ENCODE assay signal across 19 mouse cellular contexts in genomic region chr8:8867924-8868323, GRCm38 (mm10).
DNase-seq lines count a peak whose midpoint lies in the region; ATAC-seq and TF ChIP-seq lines count a peak whose summit lies in the region.
"Had no signal": no experiment of that assay in that cellular context is flagged by ENCODE, and none has a peak within 500 bp of the region (broad histone marks: within the 10 kb centered on the region; RNA-seq: fewer than 3 reads in every experiment).

No protein-coding gene starts in this region.

- 41% methylated on average over 8 of the region's 8 CpGs for WGBS in intestine, postnatal 0 days
- 48% methylated on average over 8 of the region's 8 CpGs for WGBS in intestine, embryonic 16.5 days
- WGBS in liver, adult 2 months = 66% methylated on average over 8 of the region's 8 CpGs
- WGBS in liver, embryonic 11.5 days = 58% methylated on average over 8 of the region's 8 CpGs

- no peaks in the 10 kb centered on the region for H3K9me3 ChIP-seq in intestine, postnatal 0 days (ENCODE audit: control insufficient read depth)
- no peaks in the 10 kb centered on the region for H3K9me3 ChIP-seq in intestine, embryonic 16.5 days (ENCODE audit: control insufficient read depth, low read length)
- no peaks in the 10 kb centered on the region for H3K9me3 ChIP-seq in liver, embryonic 11.5 days (ENCODE audit: control insufficient read depth, low read length)
- H3K9me3 ChIP-seq: embryonic facial prominence, embryonic 12.5 days; forebrain, embryonic 15.5 days; heart, embryonic 10.5 days; liver, embryonic 13.5 days; midbrain, embryonic 15.5 days had no signal

- peak; percentile 6; the same call in 1 of the 2 replicates for TF ChIP-seq CTCF in intestine, postnatal 0 days (IDR thresholded peaks at IDR 0.05; ENCODE audit: low read depth)
- TF ChIP-seq CTCF in liver, adult 2 months (IDR thresholded peaks at IDR 0.05; ENCODE audit: low read depth, low read length) = no peak

- no peak overlapping the region for H3K27ac ChIP-seq in intestine, postnatal 0 days (ENCODE audit: low read depth, low read length)
- no peak overlapping the region for H3K27ac ChIP-seq in intestine, embryonic 16.5 days (ENCODE audit: low read length)
- peak overlapping the region; percentile 11 for H3K27ac ChIP-seq in liver, adult 2 months (replicated peaks; ENCODE audit: insufficient read depth, low read depth, low read length)
- H3K27ac ChIP-seq in liver, embryonic 11.5 days (ENCODE audit: low read depth, low read length) = no peak overlapping the region
- H3K27ac ChIP-seq: embryonic facial prominence, embryonic 12.5 days; forebrain, embryonic 15.5 days; heart, embryonic 10.5 days; liver, embryonic 13.5 days; midbrain, embryonic 15.5 days had no signal

- no peaks in the 10 kb centered on the region for H3K27me3 ChIP-seq in intestine, postnatal 0 days (replicated peaks; ENCODE audit: control insufficient read depth, insufficient read depth, low read length)
- no peaks in the 10 kb centered on the region for H3K27me3 ChIP-seq in intestine, embryonic 16.5 days (replicated peaks; ENCODE audit: control insufficient read depth, insufficient read depth, low read length)
- H3K27me3 ChIP-seq in liver, adult 2 months (ENCODE audit: control insufficient read depth, insufficient read depth, low read length) = no peaks in the 10 kb centered on the region
- no peaks in the 10 kb centered on the region for H3K27me3 ChIP-seq in liver, embryonic 11.5 days (replicated peaks; ENCODE audit: control insufficient read depth, insufficient read depth, low read length)
- H3K27me3 ChIP-seq: embryonic facial prominence, embryonic 12.5 days; forebrain, embryonic 15.5 days; liver, embryonic 13.5 days; megakaryocyte, embryonic 14.5 days had no signal

- no peak overlapping the region for H3K9ac ChIP-seq in intestine, postnatal 0 days (ENCODE audit: low read depth, low read length)
- H3K9ac ChIP-seq in intestine, embryonic 16.5 days (ENCODE audit: low read depth, low read length) = no peak overlapping the region
- no peak overlapping the region for H3K9ac ChIP-seq in liver, adult 2 months (ENCODE audit: low read depth, low read length)
- no peak overlapping the region for H3K9ac ChIP-seq in liver, embryonic 11.5 days (ENCODE audit: low read depth, low read length)
- H3K9ac ChIP-seq: embryonic facial prominence, embryonic 12.5 days; forebrain, embryonic 15.5 days; liver, embryonic 13.5 days; midbrain, embryonic 15.5 days had no signal

- no peaks in the 10 kb centered on the region for H3K4me1 ChIP-seq in intestine, postnatal 0 days (replicated peaks; ENCODE audit: control insufficient read depth, insufficient read depth, low read length)
- H3K4me1 ChIP-seq in intestine, embryonic 16.5 days (ENCODE audit: control insufficient read depth, insufficient read depth, low read length) = no peaks in the 10 kb centered on the region
- H3K4me1 ChIP-seq in liver, adult 2 months (ENCODE audit: control insufficient read depth, insufficient read depth, low read length) = peaks cover 4% of the 10 kb centered on the region; the same call in 1 of the 2 replicates
- H3K4me1 ChIP-seq in liver, embryonic 11.5 days (replicated peaks; ENCODE audit: control insufficient read depth, insufficient read depth, low read length) = no peaks in the 10 kb centered on the region
- H3K4me1 ChIP-seq: liver, embryonic 13.5 days; megakaryocyte, embryonic 14.5 days had no signal

- no peaks in the 10 kb centered on the region for H3K79me2 ChIP-seq in liver, adult 2 months (ENCODE audit: control insufficient read depth, insufficient read depth, low read length)

- ATAC-seq in intestine, postnatal 0 days = no peak
- ATAC-seq in intestine, embryonic 16.5 days = no peak
- no peak for ATAC-seq in liver, embryonic 11.5 days (replicated peaks; ENCODE audit: low FRiP score)
- 0 out of 2 replicates have a peak, but pooled peaks have one; percentile 42 for ATAC-seq in common myeloid progenitor, adult 5-6 weeks (replicated peaks; ENCODE audit: low read depth, poor library complexity, severe bottlenecking)
- ATAC-seq: forebrain, embryonic 15.5 days; midbrain, embryonic 15.5 days had no signal

- H3K36me3 ChIP-seq in intestine, postnatal 0 days (ENCODE audit: control insufficient read depth, insufficient read depth) = no peaks in the 10 kb centered on the region
- no peaks in the 10 kb centered on the region for H3K36me3 ChIP-seq in intestine, embryonic 16.5 days (ENCODE audit: control insufficient read depth, insufficient read depth, low read length)
- no peaks in the 10 kb centered on the region for H3K36me3 ChIP-seq in liver, adult 2 months (ENCODE audit: control insufficient read depth, insufficient read depth, low read length)
- H3K36me3 ChIP-seq in liver, embryonic 11.5 days (ENCODE audit: control insufficient read depth, insufficient read depth, low read length) = no peaks in the 10 kb centered on the region
- H3K36me3 ChIP-seq: embryonic facial prominence, embryonic 12.5 days; forebrain, embryonic 15.5 days; heart, embryonic 10.5 days; liver, embryonic 13.5 days; midbrain, embryonic 15.5 days had no signal

- H3K4me2 ChIP-seq in intestine, postnatal 0 days (replicated peaks; ENCODE audit: low read depth) = no peak overlapping the region
- no peak overlapping the region for H3K4me2 ChIP-seq in intestine, embryonic 16.5 days (ENCODE audit: low read depth, low read length)
- no peak overlapping the region for H3K4me2 ChIP-seq in liver, embryonic 11.5 days
- H3K4me2 ChIP-seq: forebrain, embryonic 15.5 days; liver, embryonic 13.5 days; midbrain, embryonic 15.5 days had no signal

- DNase-seq in liver, adult 2 months (ENCODE audit: extremely low read depth, low read depth, low spot score) = no peak
- no peak for DNase-seq in liver, embryonic 11.5 days (ENCODE audit: low spot score)
- peak; percentile 35 for DNase-seq in brain, adult 2 months (ENCODE audit: low read depth, low spot score)
- no peak for DNase-seq in urinary bladder, postnatal 10 days (ENCODE audit: low spot score)
- DNase-seq: adrenal gland, postnatal 25 days; cerebellum, adult 2 months; gastrocnemius, postnatal 25 days; heart, postnatal 10 days; liver, embryonic 13.5 days; retina, postnatal 1 day; thymus, adult 18-20 months had no signal

- no peak for TF ChIP-seq POLR2A in liver, adult 2 months (IDR thresholded peaks at IDR 0.05; ENCODE audit: extremely low read depth, insufficient read depth, low read length)

- H3K4me3 ChIP-seq in intestine, postnatal 0 days (ENCODE audit: low read depth, low read length) = no peak overlapping the region
- no peak overlapping the region for H3K4me3 ChIP-seq in intestine, embryonic 16.5 days (ENCODE audit: low read length)
- no peak overlapping the region for H3K4me3 ChIP-seq in liver, adult 2 months (ENCODE audit: insufficient read depth, low read depth, low read length)
- H3K4me3 ChIP-seq in liver, embryonic 11.5 days (ENCODE audit: low read depth, low read length) = no peak overlapping the region
- H3K4me3 ChIP-seq: embryonic facial prominence, embryonic 12.5 days; forebrain, embryonic 15.5 days; heart, embryonic 10.5 days; liver, embryonic 13.5 days; midbrain, embryonic 15.5 days had no signal
